Mouse (Mus musculus): ENCODE data around the gene Bcl2l1. TPM values are rescaled to one million over a fixed set of nuclear protein-coding genes. Genes with fewer than 3 reads are reported as not detected.

Bcl2l1 gene
- polyA plus RNA-seq, 2 experiments: 46.8 to 91.2 TPM

GRCm38 (mm10) chr2:152787543-152787942, 44.0 kb downstream of the Bcl2l1 start:
- Histone ChIP-seq H3K36me3 (ENCODE audit: control insufficient read depth, insufficient read depth, low read length) (peaks cover 5% of the 10 kb centered on the region; the same call in 1 of the 2 replicates), H3K27ac (replicated peaks; ENCODE audit: low read depth, low read length) (no peak overlapping the region), H3K4me2 (replicated peaks; ENCODE audit: low read depth, low read length, severe bottlenecking) (no peak overlapping the region), H3K27me3 (ENCODE audit: control insufficient read depth, insufficient read depth, low read length) (no peaks in the 10 kb centered on the region), H3K9me3 (ENCODE audit: control insufficient read depth, low read length) (no peaks in the 10 kb centered on the region; the same call in 1 of the 2 replicates), H3K4me1 (ENCODE audit: control insufficient read depth, insufficient read depth, low read length) (peaks cover 7% of the 10 kb centered on the region), H3K4me3 (replicated peaks; ENCODE audit: low read length) (no peak overlapping the region), H3K9ac (ENCODE audit: low read depth, low read length, severe bottlenecking) (no peak overlapping the region)
- no peak for ATAC-seq (ENCODE audit: low FRiP score, low read depth)
- no peak for TF ChIP-seq POLR2A (IDR thresholded peaks at IDR 0.05; ENCODE audit: borderline replicate concordance, extremely low read depth, insufficient read depth, insufficient read length)
- WGBS: 96% methylated on average over 6 of the region's 6 CpGs
- DNase-seq (ENCODE audit: low spot score): no peak

GRCm38 (mm10) chr2:152787136-152787535, 44.4 kb downstream of the Bcl2l1 start:
- Histone ChIP-seq H3K27ac (replicated peaks; ENCODE audit: low read depth, low read length) (no peak overlapping the region), H3K9ac (ENCODE audit: low read depth, low read length, severe bottlenecking) (no peak overlapping the region), H3K36me3 (ENCODE audit: control insufficient read depth, insufficient read depth, low read length) (peaks cover 5% of the 10 kb centered on the region; the same call in 1 of the 2 replicates), H3K4me1 (ENCODE audit: control insufficient read depth, insufficient read depth, low read length) (peaks cover 7% of the 10 kb centered on the region), H3K4me2 (replicated peaks; ENCODE audit: low read depth, low read length, severe bottlenecking) (no peak overlapping the region), H3K27me3 (ENCODE audit: control insufficient read depth, insufficient read depth, low read length) (no peaks in the 10 kb centered on the region), H3K4me3 (replicated peaks; ENCODE audit: low read length) (no peak overlapping the region), H3K9me3 (ENCODE audit: control insufficient read depth, low read length) (no peaks in the 10 kb centered on the region; the same call in 1 of the 2 replicates)
- ATAC-seq (ENCODE audit: low FRiP score, low read depth) (no peak), DNase-seq (ENCODE audit: low spot score) (no peak)
- no peak for TF ChIP-seq POLR2A (IDR thresholded peaks at IDR 0.05; ENCODE audit: borderline replicate concordance, extremely low read depth, insufficient read depth, insufficient read length)
- 89% methylated on average over 2 of the region's 2 CpGs for WGBS

- DNase-seq (ENCODE audit: low spot score): peak; percentile 42
- 46% methylated on average over 18 of the region's 18 CpGs for WGBS
- H3K27ac ChIP-seq (replicated peaks; ENCODE audit: low read depth, low read length): peak overlapping the region; percentile 75
- H3K36me3 ChIP-seq (ENCODE audit: control insufficient read depth, insufficient read depth, low read length): peaks cover 18% of the 10 kb centered on the region
- H3K4me1 ChIP-seq (ENCODE audit: control insufficient read depth, insufficient read depth, low read length): peaks cover 7% of the 10 kb centered on the region
- no peaks in the 10 kb centered on the region; the same call in 1 of the 2 replicates for H3K9me3 ChIP-seq (ENCODE audit: control insufficient read depth, low read length)
- no peak overlapping the region for H3K4me2 ChIP-seq (replicated peaks; ENCODE audit: low read depth, low read length, severe bottlenecking)
- no peak for TF ChIP-seq POLR2A (IDR thresholded peaks at IDR 0.05; ENCODE audit: borderline replicate concordance, extremely low read depth, insufficient read depth, insufficient read length)
- no peaks in the 10 kb centered on the region for H3K27me3 ChIP-seq (ENCODE audit: control insufficient read depth, insufficient read depth, low read length)
- ATAC-seq (ENCODE audit: low FRiP score, low read depth): peak; percentile 60
- H3K4me3 ChIP-seq (replicated peaks; ENCODE audit: low read length): no peak overlapping the region
- H3K9ac ChIP-seq (ENCODE audit: low read depth, low read length, severe bottlenecking): no peak overlapping the region
Measured at GRCm38 (mm10) chr2:152785446-152786350, 45.8 kb downstream of the Bcl2l1 start.

GRCm38 (mm10) chr2:152784640-152785039, 46.9 kb downstream of the Bcl2l1 start:
- 90% methylated on average over 8 of the region's 8 CpGs for WGBS
- DNase-seq (ENCODE audit: low spot score) (no peak), ATAC-seq (ENCODE audit: low FRiP score, low read depth) (no peak)
- no peak overlapping the region for H3K9ac ChIP-seq (ENCODE audit: low read depth, low read length, severe bottlenecking)
- no peaks in the 10 kb centered on the region; the same call in 1 of the 2 replicates for H3K9me3 ChIP-seq (ENCODE audit: control insufficient read depth, low read length)
- peaks cover 22% of the 10 kb centered on the region for H3K36me3 ChIP-seq (ENCODE audit: control insufficient read depth, insufficient read depth, low read length)
- H3K4me1 ChIP-seq (ENCODE audit: control insufficient read depth, insufficient read depth, low read length): peaks cover 4% of the 10 kb centered on the region
- 0 out of 2 replicates have a peak overlapping the region, but pooled peaks have one; percentile 75 for H3K27ac ChIP-seq (replicated peaks; ENCODE audit: low read depth, low read length)
- TF ChIP-seq POLR2A (IDR thresholded peaks at IDR 0.05; ENCODE audit: borderline replicate concordance, extremely low read depth, insufficient read depth, insufficient read length): no peak
- H3K4me3 ChIP-seq (replicated peaks; ENCODE audit: low read length): no peak overlapping the region
- no peaks in the 10 kb centered on the region for H3K27me3 ChIP-seq (ENCODE audit: control insufficient read depth, insufficient read depth, low read length)
- H3K4me2 ChIP-seq (replicated peaks; ENCODE audit: low read depth, low read length, severe bottlenecking): no peak overlapping the region

- Histone ChIP-seq H3K27me3 (ENCODE audit: control insufficient read depth, insufficient read depth, low read length) (no peaks in the 10 kb centered on the region), H3K9me3 (ENCODE audit: control insufficient read depth, low read length) (no peaks in the 10 kb centered on the region; the same call in 1 of the 2 replicates), H3K4me3 (replicated peaks; ENCODE audit: low read length) (no peak overlapping the region), H3K9ac (ENCODE audit: low read depth, low read length, severe bottlenecking) (no peak overlapping the region), H3K4me2 (replicated peaks; ENCODE audit: low read depth, low read length, severe bottlenecking) (no peak overlapping the region), H3K4me1 (ENCODE audit: control insufficient read depth, insufficient read depth, low read length) (peaks cover 4% of the 10 kb centered on the region), H3K36me3 (ENCODE audit: control insufficient read depth, insufficient read depth, low read length) (peaks cover 32% of the 10 kb centered on the region), H3K27ac (replicated peaks; ENCODE audit: low read depth, low read length) (no peak overlapping the region)
- DNase-seq (ENCODE audit: low spot score) (no peak), ATAC-seq (ENCODE audit: low FRiP score, low read depth) (no peak)
- 90% methylated on average over 5 of the region's 5 CpGs for WGBS
- no peak for TF ChIP-seq POLR2A (IDR thresholded peaks at IDR 0.05; ENCODE audit: borderline replicate concordance, extremely low read depth, insufficient read depth, insufficient read length)
Measured at GRCm38 (mm10) chr2:152783241-152783640, 48.3 kb downstream of the Bcl2l1 start.

All from limb, embryonic 14.5 days (tissue).